Mouse (Mus musculus): Measurements from ENCODE around the gene Mark2.

DNA sequence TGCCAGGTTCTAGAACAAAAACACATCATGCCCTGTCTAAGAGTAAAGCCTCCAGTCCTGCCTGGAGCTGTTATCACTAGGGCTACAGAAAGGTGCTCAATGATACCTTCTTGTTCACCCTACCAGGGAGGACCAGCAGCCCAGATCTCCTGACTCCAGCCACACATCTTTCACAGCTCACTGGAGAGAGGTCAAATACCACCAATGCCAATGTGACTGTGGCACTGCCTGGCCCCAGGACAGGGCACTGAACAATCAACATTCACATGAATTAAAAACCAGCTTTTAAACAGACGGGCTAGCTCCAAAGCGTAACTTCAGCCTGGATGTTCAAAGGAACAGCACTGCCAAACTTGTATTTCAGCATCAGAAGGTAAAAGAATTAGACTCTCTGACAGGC, 105.6 kb downstream of the Mark2 start:
- TF ChIP-seq EP300 (IDR thresholded peaks at IDR 0.05; ENCODE audit: insufficient read depth, low read depth, low read length) (no peak), CTCF (IDR thresholded peaks at IDR 0.05; ENCODE audit: low read depth, low read length) (no peak)
